Mouse (Mus musculus): ENCODE data around the gene Derl3.
"Not testable (repeated sequence)": the region's sequence is repeated elsewhere in the genome, so short reads cannot be mapped to it uniquely, and the experiment has no call there.

Derl3 gene

GRCm38 (mm10) chr10:75893089-75893750, at the start of gene Derl3:
Gene Derl3 (plus strand): TSS chr10:75893413.
- peak; percentile 98 for DNase-seq (ENCODE audit: low read depth, low spot score)

- not testable (repeated sequence) for DNase-seq (ENCODE audit: low read depth, low spot score)
These were observed 49.3 kb upstream of the Derl3 start for GRCm38 (mm10) chr10:75843898-75844297.

DNA sequence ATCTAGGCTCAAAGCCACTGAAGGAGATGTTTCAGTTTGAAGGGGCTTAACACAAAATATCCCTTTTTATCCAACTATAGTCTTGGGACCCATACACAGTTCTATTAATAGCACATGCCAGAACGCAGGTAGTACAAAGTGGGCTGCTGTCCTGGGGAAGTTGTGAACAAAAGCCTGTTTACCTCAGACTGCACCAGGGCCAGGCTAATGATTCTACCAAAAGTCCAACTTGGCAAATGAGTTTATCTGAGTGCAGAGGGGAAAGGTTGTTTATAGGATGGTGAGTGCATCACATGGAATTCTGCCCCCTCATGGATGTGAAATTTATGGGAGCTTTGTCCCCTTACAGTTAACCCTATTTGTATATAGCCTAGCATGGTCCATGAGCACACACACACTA, 48.4 kb upstream of the Derl3 start:
- no peak for DNase-seq (ENCODE audit: low read depth, low spot score)

GRCm38 (mm10) chr10:75845306-75845930, 47.8 kb upstream of the Derl3 start:
- DNase-seq (ENCODE audit: low read depth, low spot score): no peak

- peak; percentile 31 for DNase-seq (ENCODE audit: low read depth, low spot score)
These were observed 44.8 kb upstream of the Derl3 start for GRCm38 (mm10) chr10:75848382-75848781.

DNA sequence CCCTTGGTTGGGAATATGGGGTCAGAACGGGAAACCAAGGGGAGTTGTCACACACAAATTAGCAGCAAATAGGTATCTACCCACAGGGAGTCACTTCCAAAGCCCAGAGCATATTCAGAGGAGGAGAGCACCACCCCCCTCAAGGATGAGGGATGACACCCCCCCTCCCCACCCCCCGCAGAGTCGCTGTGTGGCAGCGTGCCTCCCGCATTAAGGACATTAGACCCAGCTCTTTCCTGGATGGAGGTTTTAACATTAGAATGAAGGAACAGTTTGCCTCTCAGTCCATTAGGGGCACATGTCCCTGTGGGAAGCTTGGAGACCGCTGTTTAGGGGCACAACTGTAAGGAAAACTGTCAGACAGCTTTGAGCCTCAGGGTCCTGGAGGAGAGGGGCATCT, 42.1 kb upstream of the Derl3 start:
- DNase-seq (ENCODE audit: low read depth, low spot score): no peak

GRCm38 (mm10) chr10:75851681-75852080, 41.5 kb upstream of the Derl3 start:
- no peak for DNase-seq (ENCODE audit: low read depth, low spot score)

- no peak for DNase-seq (ENCODE audit: low read depth, low spot score)
These were observed 40.6 kb upstream of the Derl3 start for GRCm38 (mm10) chr10:75852539-75853125.

DNA sequence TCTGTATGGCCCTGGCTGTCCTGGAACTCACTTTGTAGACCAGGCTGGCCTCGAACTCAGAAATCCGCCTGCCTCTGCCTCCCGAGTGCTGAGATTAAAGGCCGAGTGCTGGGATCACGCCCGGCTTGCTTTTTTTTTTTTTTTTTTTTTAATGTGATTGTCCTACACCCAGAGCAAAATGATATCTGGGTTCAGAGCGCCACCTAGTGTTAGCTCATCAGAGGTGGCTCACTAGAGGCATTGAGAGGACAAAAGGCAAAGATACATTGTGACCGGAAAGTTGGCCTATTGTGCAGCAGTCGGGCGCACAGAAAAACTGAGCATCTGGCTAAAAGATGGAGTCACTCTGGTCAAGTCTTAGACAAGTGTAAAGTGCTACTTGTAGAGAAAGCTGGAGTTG, 39.8 kb upstream of the Derl3 start:
- DNase-seq (ENCODE audit: low read depth, low spot score): peak; percentile 91

DNA sequence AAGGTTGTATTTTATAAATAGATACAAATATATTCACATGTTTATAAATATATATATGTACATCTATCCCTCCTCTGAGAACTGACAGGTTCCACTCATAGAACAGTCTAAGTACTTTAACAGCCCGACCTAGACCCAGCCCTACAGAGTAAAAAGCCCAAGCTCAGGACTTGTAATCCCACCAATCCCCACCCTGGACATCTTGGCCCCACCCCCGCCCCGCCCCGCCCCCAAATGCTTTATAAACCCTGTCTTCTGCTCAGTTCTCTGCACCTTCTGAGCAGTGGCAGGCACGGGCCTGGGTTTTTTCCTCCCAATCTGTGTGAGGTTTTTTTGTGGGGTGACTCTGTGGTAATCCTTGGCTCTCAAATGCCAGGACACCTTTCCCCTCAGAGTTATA, 39.1 kb upstream of the Derl3 start:
- no peak for DNase-seq (ENCODE audit: low read depth, low spot score)

DNA sequence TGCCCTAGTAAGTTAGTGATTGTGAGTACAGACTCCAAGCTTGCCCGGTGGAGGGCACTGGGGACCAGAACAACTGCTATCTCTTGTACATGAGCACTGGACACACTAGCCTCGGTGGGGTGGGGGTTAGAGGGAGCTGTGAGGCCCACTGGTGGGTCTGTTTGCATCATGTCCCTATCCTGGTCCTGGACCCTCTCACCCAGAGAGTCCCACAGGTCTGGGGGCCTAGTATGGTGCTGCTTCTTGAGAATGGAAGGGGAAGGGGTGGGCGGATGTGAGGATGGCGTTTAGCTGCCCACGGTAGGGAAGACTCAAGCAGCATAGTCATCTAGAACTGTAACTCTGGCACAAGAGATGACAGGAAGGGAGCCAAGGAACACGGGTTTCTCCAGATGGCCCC, 38.4 kb upstream of the Derl3 start:
- DNase-seq (ENCODE audit: low read depth, low spot score): no peak

DNA sequence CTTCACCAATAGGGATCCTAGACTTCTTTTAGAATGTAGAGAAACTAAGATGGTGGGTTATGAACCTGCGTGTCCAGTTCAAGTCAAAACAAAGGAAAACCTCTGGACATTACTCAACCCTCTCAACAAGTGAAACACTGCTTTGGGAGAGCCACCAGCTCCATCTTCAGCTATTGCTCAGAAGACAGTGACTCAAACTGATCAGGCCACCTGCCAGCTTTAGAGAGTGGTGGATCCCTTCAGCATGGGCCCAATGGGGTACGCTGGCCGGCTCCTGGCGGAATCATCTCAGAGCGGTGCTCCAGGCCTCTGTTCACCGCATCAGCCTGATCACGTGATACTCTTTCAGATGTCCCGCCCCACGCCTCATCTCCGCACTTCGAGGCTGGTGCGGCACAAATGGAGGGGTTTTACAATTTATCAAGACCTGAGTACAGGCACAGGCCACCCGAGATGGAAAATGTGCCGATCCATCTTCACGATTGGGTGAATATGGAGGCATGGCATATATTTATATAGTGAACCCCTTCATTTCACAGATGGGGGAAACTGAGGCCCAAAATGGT, 37.7 kb upstream of the Derl3 start:
- DNase-seq (ENCODE audit: low read depth, low spot score): no peak

DNA sequence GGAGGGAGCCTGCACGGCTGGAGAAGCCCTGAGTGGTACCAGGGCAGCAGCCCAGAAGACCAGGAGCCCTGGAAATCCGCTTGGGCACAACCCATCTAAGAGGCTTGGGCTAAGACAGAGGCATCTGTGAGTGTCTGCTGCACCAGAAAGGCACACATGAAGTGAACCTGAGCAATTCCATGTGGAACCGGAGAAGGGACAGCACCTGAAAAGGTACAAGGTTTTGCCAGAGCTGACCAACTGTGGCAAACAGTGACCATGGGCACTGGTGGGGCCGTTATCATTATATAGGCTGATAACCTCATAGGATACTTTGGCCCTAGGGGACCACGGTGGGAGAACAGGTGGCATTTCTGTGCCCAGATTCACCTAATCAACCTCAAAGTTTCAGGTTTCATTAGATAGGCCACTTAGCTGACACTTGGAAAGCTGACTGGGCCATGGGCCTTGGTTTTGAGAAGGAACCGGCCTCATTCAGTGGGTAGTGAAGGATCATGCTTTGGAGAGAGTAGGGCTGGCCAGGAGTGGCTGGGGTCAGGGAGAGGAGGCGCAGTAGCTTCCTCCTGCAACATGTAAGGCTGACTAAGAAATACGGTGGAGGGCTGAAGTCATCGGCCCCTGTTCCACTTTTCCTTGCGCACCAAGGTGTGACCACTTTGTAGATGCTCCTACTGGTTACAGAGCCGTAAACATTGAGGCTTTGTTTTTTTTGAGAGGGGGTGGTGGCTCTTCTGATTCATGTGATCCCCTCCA, 36.9 kb upstream of the Derl3 start:
- DNase-seq (ENCODE audit: low read depth, low spot score): no peak

DNA sequence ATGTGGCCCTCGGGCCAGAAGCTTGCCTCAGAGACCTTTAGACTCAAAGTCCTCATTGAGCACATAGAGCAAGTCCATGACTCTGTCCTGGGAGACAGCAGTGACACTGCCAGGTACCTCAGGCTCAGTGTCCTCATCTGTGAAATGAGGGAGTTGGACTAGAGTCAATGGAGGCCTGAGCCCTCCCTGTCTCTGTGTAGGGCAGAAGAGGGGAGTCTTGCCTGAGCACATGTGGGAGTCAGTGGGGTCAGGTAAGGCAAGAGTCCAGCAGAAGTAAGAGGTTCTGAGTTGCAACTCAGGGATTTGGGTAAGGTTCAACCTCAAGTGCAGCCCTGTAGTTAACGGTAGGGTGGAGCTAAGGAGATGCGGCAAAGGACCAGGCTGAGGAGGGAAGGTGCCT, 36.2 kb upstream of the Derl3 start:
- no peak for DNase-seq (ENCODE audit: low read depth, low spot score)

- DNase-seq (ENCODE audit: low read depth, low spot score): no peak
These were observed 35.6 kb upstream of the Derl3 start for GRCm38 (mm10) chr10:75857598-75857997.

- peak; percentile 57 for DNase-seq (ENCODE audit: low read depth, low spot score)
These were observed 34.0 kb upstream of the Derl3 start for GRCm38 (mm10) chr10:75859107-75859746.

DNA sequence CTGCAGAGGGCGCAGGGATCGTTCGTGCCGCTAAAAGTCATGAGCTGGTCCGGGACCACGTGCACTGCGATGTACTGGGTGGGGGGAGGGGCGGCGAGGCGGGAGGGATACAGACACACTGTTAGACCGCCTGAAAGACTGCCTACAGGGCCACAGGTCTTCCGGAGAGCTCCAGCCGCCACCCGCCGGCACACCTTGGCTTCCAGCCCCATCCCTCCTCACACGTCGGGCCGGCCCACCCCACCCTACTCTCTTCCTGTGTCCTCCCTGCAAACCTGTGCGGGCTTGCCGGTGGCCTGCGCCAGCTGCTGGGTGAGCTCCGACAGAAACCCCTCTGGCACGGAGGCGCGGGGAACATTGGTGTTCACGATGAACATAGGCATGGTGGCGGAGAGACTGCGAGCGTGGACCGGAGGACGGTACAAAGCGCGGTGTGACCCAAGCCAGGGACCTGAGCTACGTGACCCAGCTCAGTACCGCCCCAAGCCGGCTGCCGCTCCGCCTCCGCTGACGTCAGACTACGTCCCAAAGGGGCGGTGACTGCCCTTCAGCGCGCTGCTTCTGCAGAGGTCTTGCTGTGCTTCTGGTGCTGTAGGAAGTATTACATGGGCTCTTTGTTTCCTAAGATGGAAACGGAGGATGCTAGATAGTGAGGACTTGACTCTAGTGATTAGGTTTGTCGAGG, 33.3 kb upstream of the Derl3 start, which contains the start of gene Mif:
Mif (minus strand) TSS at position 455 of the 685 bp plus-strand sequence.
- DNase-seq (ENCODE audit: low read depth, low spot score): peak; percentile 96

GRCm38 (mm10) chr10:75860746-75861145, 32.5 kb upstream of the Derl3 start:
- no peak for DNase-seq (ENCODE audit: low read depth, low spot score)

DNA sequence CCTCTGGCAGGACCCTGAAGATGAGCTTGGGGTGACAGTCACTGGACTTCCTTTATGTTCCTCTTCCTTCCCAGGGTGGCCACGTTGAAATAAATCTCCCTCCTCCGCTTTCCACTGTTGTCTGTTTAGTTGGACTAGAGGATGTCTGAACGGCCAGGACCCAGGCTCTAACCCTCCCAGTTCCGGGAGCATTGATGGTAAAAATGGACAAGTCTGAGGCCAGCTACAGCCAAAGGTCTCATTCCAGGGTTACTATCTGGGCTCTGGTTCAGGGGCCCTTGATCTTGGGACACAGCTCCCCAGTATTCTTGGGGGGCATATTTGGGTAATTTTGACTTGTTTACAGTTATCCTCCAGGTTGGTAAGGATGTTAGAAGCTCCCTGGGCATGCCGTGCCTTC, 31.6 kb upstream of the Derl3 start:
- DNase-seq (ENCODE audit: low read depth, low spot score): no peak

GRCm38 (mm10) chr10:75872025-75872914, 20.9 kb upstream of the Derl3 start:
- DNase-seq (ENCODE audit: low read depth, low spot score): no peak

All from CD4-positive, CD25-positive, alpha-beta regulatory T cell, adult 2 months (primary cell).